Mouse (Mus musculus) lung, postnatal 0 days (tissue): ENCODE results near the gene Fgd1. TPM values are rescaled to one million over a fixed set of nuclear protein-coding genes. Genes with fewer than 3 reads are reported as not detected.

ENCODE experiments used
- ATAC-seq: fragments of 200-750 bp; cut with Nextera tagmentation; 2 replicates; pipeline ENCODE4 v1.8.0; 2017; ENCODE audit warnings: moderate library complexity
- DNase-seq: peaks from one replicate; pipeline ENCODE4 v3.0.0-alpha.2; 2016; ENCODE audit warnings: low spot score
- H3K27ac ChIP-seq: fragments of 300-500 bp; sonication (generic); 2 replicates; pipeline ENCODE4 v1.5.1; 2014; ENCODE audit warnings: antibody characterized with exemption, mild to moderate bottlenecking, low read length, mixed read lengths
- H3K27me3 ChIP-seq: fragments of 300-500 bp; sonication (generic); replicated peaks from 2 replicates; pipeline ENCODE4 v1.6.1; 2014; ENCODE audit warnings: low read length, mixed read lengths; ENCODE audit not compliant: insufficient read depth
- H3K36me3 ChIP-seq: fragments of 300-500 bp; sonication (generic); 2 replicates; pipeline ENCODE4 v1.6.1; 2014; ENCODE audit warnings: low read length, mixed read lengths; ENCODE audit not compliant: insufficient read depth
- H3K4me1 ChIP-seq: fragments of 300-500 bp; sonication (generic); 2 replicates; pipeline ENCODE4 v1.6.1; 2014; ENCODE audit warnings: antibody characterized with exemption, low read depth, low read length, mixed read lengths; ENCODE audit not compliant: insufficient read depth
- H3K4me2 ChIP-seq: fragments of 300-500 bp; sonication (generic); replicated peaks from 2 replicates; pipeline ENCODE4 v1.6.1; 2014; ENCODE audit warnings: low read depth, mild to moderate bottlenecking, low read length, moderate library complexity, mixed read lengths
- H3K4me3 ChIP-seq: fragments of 300-500 bp; sonication (generic); 2 replicates; pipeline ENCODE4 v1.5.1; 2014; ENCODE audit warnings: low read depth, low read length
- H3K9ac ChIP-seq: fragments of 300-500 bp; sonication (generic); replicated peaks from 2 replicates; pipeline ENCODE4 v1.6.1; 2014; ENCODE audit warnings: low read depth, mild to moderate bottlenecking
- H3K9me3 ChIP-seq: fragments of 300-500 bp; sonication (generic); 2 replicates; pipeline ENCODE4 v1.6.1; 2016; ENCODE audit warnings: low read length, mixed read lengths
- CTCF ChIP-seq: IDR thresholded peaks from 2 replicates; pipeline ENCODE4 v1.5.1; 2016; ENCODE audit warnings: antibody characterized with exemption, mild to moderate bottlenecking
- EP300 ChIP-seq: IDR thresholded peaks from 2 replicates; pipeline ENCODE4 v1.6.1; 2016; ENCODE audit warnings: antibody characterized with exemption, mild to moderate bottlenecking, control low read depth
- WGBS: fragments of 180-500 bp; shearing (Covaris S2); extraction: QIAGEN DNeasy Blood & Tissue Kit; methylation state at CpG from one replicate; pipeline ENCODE4 v1.1.7; 2014; 5-methylcytosine and 5-hydroxymethylcytosine counted together
- polyA plus RNA-seq: library from polyadenylated mRNA; unstranded; fragments of >200 nt; fragmentation: Nextera tagmentation; extraction: Ambion mirVana; gene quantifications from 2 replicates; pipeline ENCODE4 v1.2.1, GENCODE M21; 2015

Fgd1 gene
- polyA plus RNA-seq, 1 experiment from 2014 or later: 3.7 TPM

GRCm38 (mm10) chrX:151116795-151117194 lies 70.8 kb downstream of the Fgd1 start:
- peak; percentile 59; the same call in 1 of the 2 replicates for ATAC-seq
- Histone ChIP-seq H3K27me3 (no peaks in the 10 kb centered on the region), H3K9ac (no peak overlapping the region), H3K9me3 (no peaks in the 10 kb centered on the region), H3K4me1 (no peaks in the 10 kb centered on the region), H3K27ac (no peak overlapping the region), H3K36me3 (no peaks in the 10 kb centered on the region), H3K4me3 (no peak overlapping the region), H3K4me2 (no peak overlapping the region)
- peak; percentile 66 for DNase-seq
- TF ChIP-seq EP300 (no peak), CTCF (peak; percentile 73)
- WGBS: 6% methylated on average over 7 of the region's 7 CpGs

GRCm38 (mm10) chrX:151117432-151117831 lies 71.5 kb downstream of the Fgd1 start:
- Histone ChIP-seq H3K4me2 (no peak overlapping the region), H3K27ac (no peak overlapping the region), H3K9ac (no peak overlapping the region), H3K27me3 (no peaks in the 10 kb centered on the region), H3K4me1 (no peaks in the 10 kb centered on the region), H3K4me3 (no peak overlapping the region), H3K9me3 (no peaks in the 10 kb centered on the region), H3K36me3 (no peaks in the 10 kb centered on the region)
- 10% methylated on average over 2 of the region's 2 CpGs for WGBS
- no peak for TF ChIP-seq EP300
- peak; percentile 64 for TF ChIP-seq CTCF
- DNase-seq (peak; percentile 6), ATAC-seq (no peak)

- DNase-seq (no peak), ATAC-seq (no peak)
- H3K9me3 ChIP-seq: no peaks in the 10 kb centered on the region
- H3K36me3 ChIP-seq: no peaks in the 10 kb centered on the region
- no peak overlapping the region for H3K4me3 ChIP-seq
- no peaks in the 10 kb centered on the region for H3K27me3 ChIP-seq
- H3K4me2 ChIP-seq: no peak overlapping the region
- no peak overlapping the region for H3K9ac ChIP-seq
- H3K4me1 ChIP-seq: no peaks in the 10 kb centered on the region
- 80% methylated on average over 2 of the region's 2 CpGs for WGBS
- TF ChIP-seq CTCF: no peak
- no peak for TF ChIP-seq EP300
- no peak overlapping the region for H3K27ac ChIP-seq
These were observed 78.0 kb downstream of the Fgd1 start for GRCm38 (mm10) chrX:151123933-151124332.

- no peaks in the 10 kb centered on the region for H3K36me3 ChIP-seq
- H3K4me3 ChIP-seq: no peak overlapping the region
- H3K27ac ChIP-seq: no peak overlapping the region
- no peaks in the 10 kb centered on the region for H3K4me1 ChIP-seq
- H3K9ac ChIP-seq: no peak overlapping the region
- H3K9me3 ChIP-seq: no peaks in the 10 kb centered on the region
- H3K4me2 ChIP-seq: no peak overlapping the region
- no peak for DNase-seq
- H3K27me3 ChIP-seq: no peaks in the 10 kb centered on the region
- TF ChIP-seq EP300 (no peak), CTCF (peak; percentile 39; the same call in 1 of the 2 replicates)
- 69% methylated on average over 3 of the region's 3 CpGs for WGBS
- no peak for ATAC-seq
These were observed 84.5 kb downstream of the Fgd1 start for GRCm38 (mm10) chrX:151130493-151130892.

- Histone ChIP-seq H3K27ac (no peak overlapping the region), H3K4me2 (no peak overlapping the region), H3K4me3 (no peak overlapping the region), H3K9ac (no peak overlapping the region), H3K4me1 (no peaks in the 10 kb centered on the region), H3K9me3 (no peaks in the 10 kb centered on the region), H3K36me3 (no peaks in the 10 kb centered on the region), H3K27me3 (no peaks in the 10 kb centered on the region)
- ATAC-seq (no peak), DNase-seq (peak; percentile 53)
- TF ChIP-seq CTCF (peak; percentile 56), EP300 (no peak)
- 19% methylated on average over 9 of the region's 10 CpGs for WGBS
These were observed 86.8 kb downstream of the Fgd1 start for GRCm38 (mm10) chrX:151132785-151133184.

Other genes with a start within 250 kb of the Fgd1 start
- gene Maged2, start 231.8 kb upstream of the Fgd1 start, polyA plus RNA-seq: 492 and 518 TPM in 2 replicates
- 11.9 and 13.0 TPM in 2 replicates for gene Gnl3l, start 28.8 kb upstream of the Fgd1 start, polyA plus RNA-seq
- 12.4 and 14.6 TPM in 2 replicates for gene Tsr2, start 50.4 kb downstream of the Fgd1 start, polyA plus RNA-seq
- gene Wnk3, start 151.9 kb downstream of the Fgd1 start, polyA plus RNA-seq: 0.08 and 0.18 TPM in 2 replicates